Mouse (Mus musculus) embryonic facial prominence, embryonic 11.5 days (tissue): ENCODE measurements at regions not wholly inside any gene's neighbourhood (a gene's known extent, or its start where the extent isn't known, plus 50 kb on each side); places are given as distances from the start of the nearest gene placed in this dataset.
A peak's percentile ranks its signal among the peaks of the same experiment; 100 is the strongest.

Source experiments
- ATAC-seq: fragments of 200-750 bp; cut with Nextera tagmentation; replicated peaks from 2 replicates; pipeline ENCODE4 v1.8.0; 2017; ENCODE audit warnings: low read depth; ENCODE audit not compliant: insufficient number of reproducible peaks, low FRiP score, low TSS enrichment
- DNase-seq: peaks from one replicate; pipeline ENCODE4 v3.0.0-alpha.2; 2015; ENCODE audit warnings: low spot score
- H3K27ac ChIP-seq: fragments of 300-500 bp; sonication (generic); replicated peaks from 2 replicates; pipeline ENCODE4 v1.5.1; 2014; ENCODE audit warnings: mild to moderate bottlenecking, low read depth, low read length, control low read depth
- H3K27me3 ChIP-seq: fragments of 300-500 bp; sonication (generic); 2 replicates; pipeline ENCODE4 v1.6.1; 2014; ENCODE audit warnings: mild to moderate bottlenecking, low read length, moderate library complexity, mixed read lengths; ENCODE audit not compliant: control insufficient read depth, insufficient read depth
- H3K36me3 ChIP-seq: fragments of 300-500 bp; sonication (generic); replicated peaks from 2 replicates; pipeline ENCODE4 v1.6.1; 2014; ENCODE audit warnings: low read depth, mild to moderate bottlenecking, low read length, moderate library complexity, mixed read lengths; ENCODE audit not compliant: control insufficient read depth, insufficient read depth
- H3K4me1 ChIP-seq: fragments of 300-500 bp; sonication (generic); 2 replicates; pipeline ENCODE4 v1.6.1; 2014; ENCODE audit warnings: low read length, mixed read lengths; ENCODE audit not compliant: control insufficient read depth, insufficient read depth
- H3K4me2 ChIP-seq: fragments of 300-500 bp; sonication (generic); 2 replicates; pipeline ENCODE4 v1.6.1; 2014; ENCODE audit warnings: low read depth, mild to moderate bottlenecking, control low read depth, low read length, moderate library complexity
- H3K4me3 ChIP-seq: fragments of 300-500 bp; sonication (generic); 2 replicates; pipeline ENCODE4 v1.5.1; 2014; ENCODE audit warnings: low read depth, low read length, control low read depth
- H3K9ac ChIP-seq: fragments of 300-500 bp; sonication (generic); replicated peaks from 2 replicates; pipeline ENCODE4 v1.6.1; 2014; ENCODE audit warnings: mild to moderate bottlenecking, control low read depth, low read length
- H3K9me3 ChIP-seq: fragments of 300-500 bp; sonication (generic); replicated peaks from 2 replicates; pipeline ENCODE4 v1.6.1; 2016; ENCODE audit warnings: mild to moderate bottlenecking, low read length, inconsistent platforms, mixed read lengths; ENCODE audit not compliant: control insufficient read depth
- WGBS: fragments of 180-500 bp; shearing (Covaris S2); extraction: QIAGEN DNeasy Blood & Tissue Kit; methylation state at CpG from one replicate; pipeline ENCODE4 v1.1.7; 2014; 5-methylcytosine and 5-hydroxymethylcytosine counted together

GRCm38 (mm10) chr2:105612051-105612664 is 56.5 kb upstream of the Pax6 start:
- no peaks in the 10 kb centered on the region for H3K9me3 ChIP-seq
- DNase-seq = peak; percentile 64
- H3K36me3 ChIP-seq = no peaks in the 10 kb centered on the region
- no peak overlapping the region for H3K4me3 ChIP-seq
- 0 out of 2 replicates have a peak overlapping the region, but pooled peaks have one; percentile 23 for H3K9ac ChIP-seq
- no peak overlapping the region for H3K27ac ChIP-seq
- no peaks in the 10 kb centered on the region; the same call in 1 of the 2 replicates for H3K4me1 ChIP-seq
- 0 out of 2 replicates have a peak overlapping the region, but pooled peaks have one; percentile 16 for H3K4me2 ChIP-seq
- WGBS = 2% methylated on average over 21 of the region's 21 CpGs
- H3K27me3 ChIP-seq = no peaks in the 10 kb centered on the region
- peak; percentile 72 for ATAC-seq

DNA sequence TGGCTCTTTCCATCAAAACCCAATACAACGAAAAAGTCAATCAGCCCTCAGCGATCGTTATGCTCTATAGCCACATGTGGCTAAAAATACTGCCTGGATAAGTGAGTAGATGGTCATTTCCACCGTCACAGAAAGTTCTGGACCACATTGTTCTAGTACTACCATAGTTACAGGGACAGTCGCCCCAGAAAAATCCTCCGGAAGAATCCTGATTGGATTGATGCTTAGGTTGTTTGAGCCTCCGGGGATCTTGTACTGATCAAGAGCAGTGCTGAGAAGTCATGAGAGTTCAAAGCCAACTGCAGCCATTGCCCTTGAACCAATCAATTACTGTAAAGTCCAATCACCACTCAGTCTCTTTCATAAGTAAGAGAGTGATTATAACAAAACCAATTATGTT is 56.0 kb upstream of the Pax6 start:
- 32% methylated on average over 7 of the region's 7 CpGs for WGBS
- H3K36me3 ChIP-seq = no peaks in the 10 kb centered on the region
- H3K4me1 ChIP-seq = no peaks in the 10 kb centered on the region; the same call in 1 of the 2 replicates
- no peaks in the 10 kb centered on the region for H3K27me3 ChIP-seq
- no peak overlapping the region for H3K9ac ChIP-seq
- H3K27ac ChIP-seq = no peak overlapping the region
- no peaks in the 10 kb centered on the region for H3K9me3 ChIP-seq
- no peak for ATAC-seq
- no peak overlapping the region for H3K4me2 ChIP-seq
- no peak overlapping the region for H3K4me3 ChIP-seq
- peak; percentile 12 for DNase-seq

GRCm38 (mm10) chr2:105613243-105613642 is 55.5 kb upstream of the Pax6 start:
- no peaks in the 10 kb centered on the region for H3K9me3 ChIP-seq
- H3K9ac ChIP-seq = no peak overlapping the region
- H3K4me2 ChIP-seq = no peak overlapping the region
- H3K4me3 ChIP-seq = no peak overlapping the region
- no peaks in the 10 kb centered on the region; the same call in 1 of the 2 replicates for H3K4me1 ChIP-seq
- H3K27me3 ChIP-seq = no peaks in the 10 kb centered on the region
- ATAC-seq = no peak
- no peaks in the 10 kb centered on the region for H3K36me3 ChIP-seq
- no peak for DNase-seq
- no peak overlapping the region for H3K27ac ChIP-seq
- WGBS = 57% methylated on average over 6 of the region's 6 CpGs

GRCm38 (mm10) chr2:105615891-105616733 is 52.6 kb upstream of the Pax6 start:
- H3K36me3 ChIP-seq = no peaks in the 10 kb centered on the region
- peak overlapping the region; percentile 17; the same call in 1 of the 2 replicates for H3K4me2 ChIP-seq
- H3K4me1 ChIP-seq = no peaks in the 10 kb centered on the region; the same call in 1 of the 2 replicates
- no peaks in the 10 kb centered on the region for H3K9me3 ChIP-seq
- peak; percentile 73 for DNase-seq
- no peak overlapping the region for H3K4me3 ChIP-seq
- H3K9ac ChIP-seq = peak overlapping the region; percentile 37; the same call in 1 of the 2 replicates
- H3K27ac ChIP-seq = no peak overlapping the region
- WGBS = 27% methylated on average over 18 of the region's 18 CpGs
- ATAC-seq = peak; percentile 45; the same call in 1 of the 2 replicates
- H3K27me3 ChIP-seq = no peaks in the 10 kb centered on the region
